Mouse (Mus musculus): ENCODE measurements around the gene Gsk3a. TPM values are rescaled to one million over a fixed set of nuclear protein-coding genes. Genes with fewer than 3 reads are reported as not detected.
A peak's percentile ranks its signal among the peaks of the same experiment; 100 is the strongest.

Gene Gsk3a
- polyA plus RNA-seq, 1 experiment = 226 TPM

DNA sequence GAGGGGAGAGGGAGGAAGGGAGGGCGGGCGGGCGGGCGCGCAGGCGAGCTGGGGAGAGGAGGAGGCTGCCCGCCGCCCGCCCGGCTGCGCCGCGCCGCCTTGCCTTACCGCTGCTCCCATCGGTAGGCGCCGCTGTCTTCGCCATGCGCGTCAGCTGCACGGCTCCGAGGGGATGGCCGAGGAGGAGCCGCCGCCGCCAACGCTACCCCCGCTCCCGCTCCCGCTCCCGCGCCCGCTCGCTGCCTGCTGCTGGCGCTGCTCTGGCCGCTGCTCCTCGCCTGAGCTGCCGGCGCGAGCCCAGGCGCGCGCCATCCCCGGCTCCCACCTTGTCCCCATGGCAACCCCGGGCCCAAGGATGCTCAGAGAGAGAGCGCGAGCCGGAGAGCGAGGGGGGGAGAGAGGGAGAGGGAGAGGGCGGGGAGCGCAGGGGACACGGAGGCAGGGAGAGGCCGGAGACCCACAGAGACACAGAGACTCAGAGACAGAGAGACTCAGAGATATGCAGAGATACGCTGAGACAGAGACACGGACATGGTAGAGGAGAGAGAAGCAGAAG lies 58.0 kb downstream of the Gsk3a start, which contains the start of gene Pou2f2:
Gene Pou2f2 (minus strand): TSS at position 121 of the 556 bp plus-strand sequence.
- under 1% methylated on average over 43 of the region's 56 CpGs for WGBS
- peak within 1 kb of the TSS; percentile 92 for H3K4me3 ChIP-seq (replicated peaks; ENCODE audit: insufficient read depth, low read depth, low read length)
- peak within 1 kb of the TSS; percentile 98 for H3K27ac ChIP-seq (ENCODE audit: insufficient read depth, low read length)
- DNase-seq = peak; percentile 89 to 91
- no peaks in the 10 kb centered on the region for H3K27me3 ChIP-seq (ENCODE audit: control insufficient read depth, insufficient read depth, low read length)
- TF ChIP-seq POLR2A (IDR thresholded peaks at IDR 0.05; ENCODE audit: borderline replicate concordance, insufficient read depth, low read length) (peak; percentile 27; the same call in 1 of the 2 replicates), CTCF (IDR thresholded peaks at IDR 0.05; ENCODE audit: borderline replicate concordance, insufficient read depth, low read depth, low read length) (no peak; the same call in 1 of the 2 replicates)
- peaks cover 21% of the 10 kb centered on the region for H3K4me1 ChIP-seq (ENCODE audit: control insufficient read depth, insufficient read depth, low read length)

- H3K27ac ChIP-seq (ENCODE audit: insufficient read depth, low read length) = peak overlapping the region; percentile 98
- DNase-seq = peak; percentile 64 to 67
- under 1% methylated on average over 56 of the region's 56 CpGs for WGBS
- TF ChIP-seq CTCF (IDR thresholded peaks at IDR 0.05; ENCODE audit: borderline replicate concordance, insufficient read depth, low read depth, low read length) = no peak
- TF ChIP-seq POLR2A (IDR thresholded peaks at IDR 0.05; ENCODE audit: borderline replicate concordance, insufficient read depth, low read length) = no peak
- no peaks in the 10 kb centered on the region for H3K27me3 ChIP-seq (ENCODE audit: control insufficient read depth, insufficient read depth, low read length)
- H3K4me3 ChIP-seq (replicated peaks; ENCODE audit: insufficient read depth, low read depth, low read length) = peak overlapping the region; percentile 92
- H3K4me1 ChIP-seq (ENCODE audit: control insufficient read depth, insufficient read depth, low read length) = peaks cover 28% of the 10 kb centered on the region
Measured at GRCm38 (mm10) chr7:25178787-25179605, 58.7 kb downstream of the Gsk3a start.

DNA sequence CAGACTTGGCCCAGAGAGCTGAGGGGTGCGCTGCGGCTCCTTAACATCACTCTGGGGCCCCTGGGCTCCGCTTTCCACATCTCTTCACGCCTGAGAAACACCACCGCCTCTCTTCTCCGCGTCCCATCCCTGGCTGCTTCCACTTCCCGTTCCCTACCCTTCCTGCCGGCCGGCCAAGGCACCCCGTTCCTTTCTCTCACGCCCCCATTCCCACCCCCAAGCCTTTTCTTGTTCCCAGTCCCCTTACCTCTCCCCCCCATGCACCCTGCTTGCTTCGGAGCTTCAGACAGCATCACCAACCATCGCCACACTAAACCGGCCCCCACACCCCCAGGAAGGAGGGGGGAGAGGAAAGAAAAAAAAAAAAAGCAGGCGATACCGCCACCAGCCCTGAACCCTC lies 59.3 kb downstream of the Gsk3a start:
- no peaks in the 10 kb centered on the region for H3K27me3 ChIP-seq (ENCODE audit: control insufficient read depth, insufficient read depth, low read length)
- 4% methylated on average over 17 of the region's 17 CpGs for WGBS
- DNase-seq = peak; percentile 36 to 56
- peak overlapping the region; percentile 98 for H3K27ac ChIP-seq (ENCODE audit: insufficient read depth, low read length)
- no peak for TF ChIP-seq POLR2A (IDR thresholded peaks at IDR 0.05; ENCODE audit: borderline replicate concordance, insufficient read depth, low read length)
- no peak for TF ChIP-seq CTCF (IDR thresholded peaks at IDR 0.05; ENCODE audit: borderline replicate concordance, insufficient read depth, low read depth, low read length)
- peak overlapping the region; percentile 92 for H3K4me3 ChIP-seq (replicated peaks; ENCODE audit: insufficient read depth, low read depth, low read length)
- H3K4me1 ChIP-seq (ENCODE audit: control insufficient read depth, insufficient read depth, low read length) = peaks cover 34% of the 10 kb centered on the region

Other genes starting within 250 kb of the Gsk3a start
- 1,466 and 1,473 TPM in 2 replicates for gene Atp1a3, start 231.9 kb downstream of the Gsk3a start, polyA plus RNA-seq (2012; rRNA removed)
- 74.6 and 77.4 TPM in 2 replicates for gene Grik5, start 165.5 kb downstream of the Gsk3a start, polyA plus RNA-seq (2012; rRNA removed)
- 44.3 and 45.7 TPM in 2 replicates for gene Zfp574, start 165.3 kb downstream of the Gsk3a start, polyA plus RNA-seq (2012; rRNA removed)
- 8.4 and 10.6 TPM in 2 replicates for gene Pou2f2, start 58.1 kb downstream of the Gsk3a start, polyA plus RNA-seq (2012; rRNA removed)
- gene Dedd2, start 17.2 kb downstream of the Gsk3a start, polyA plus RNA-seq (2012; rRNA removed) = 29.0 and 29.6 TPM in 2 replicates
- 9.2 and 10.9 TPM in 2 replicates for gene Zfp526, start 16.4 kb downstream of the Gsk3a start, polyA plus RNA-seq (2012; rRNA removed)
- gene Erf, start 12.9 kb upstream of the Gsk3a start, polyA plus RNA-seq (2012; rRNA removed) = 14.3 and 14.8 TPM in 2 replicates
- gene Cic, start 29.9 kb upstream of the Gsk3a start, polyA plus RNA-seq (2012; rRNA removed) = 121 and 124 TPM in 2 replicates
- 41.9 and 42.6 TPM in 2 replicates for gene Pafah1b3, start 60.1 kb upstream of the Gsk3a start, polyA plus RNA-seq (2012; rRNA removed)
- gene Prr19, start 63.6 kb upstream of the Gsk3a start, polyA plus RNA-seq (2012; rRNA removed) = 0.16 and 0.20 TPM in 2 replicates
- 226 and 246 TPM in 2 replicates for gene Tmem145, start 68.3 kb upstream of the Gsk3a start, polyA plus RNA-seq (2012; rRNA removed)
- 76.8 and 77.8 TPM in 2 replicates for gene Megf8, start 79.3 kb upstream of the Gsk3a start, polyA plus RNA-seq (2012; rRNA removed)
- gene Cnfn, start 131.9 kb upstream of the Gsk3a start, polyA plus RNA-seq (2012; rRNA removed) = 0.59 TPM in 1 of 2 replicates, not detected in the other
- gene Lipe, start 160.9 kb upstream of the Gsk3a start, polyA plus RNA-seq (2012; rRNA removed) = 12.1 and 12.3 TPM in 2 replicates
- gene Cxcl17, start 175.0 kb upstream of the Gsk3a start, polyA plus RNA-seq (2012; rRNA removed) = not detected in 2 replicates
- gene Ceacam1, start 239.8 kb upstream of the Gsk3a start, polyA plus RNA-seq (2012; rRNA removed) = 3.5 and 4.1 TPM in 2 replicates